Mouse (Mus musculus) lung, embryonic 14.5 days (tissue): ENCODE results near the gene Llph. TPM values are rescaled to one million over a fixed set of nuclear protein-coding genes. Genes with fewer than 3 reads are reported as not detected.
A peak's percentile ranks its signal among the peaks of the same experiment; 100 is the strongest.

Experiments
- ATAC-seq: fragments of 200-750 bp; cut with Nextera tagmentation; 2 replicates; pipeline ENCODE4 v1.8.0; 2017; ENCODE audit warnings: mild to moderate bottlenecking, moderate TSS enrichment, moderate library complexity; ENCODE audit not compliant: insufficient read depth
- DNase-seq: peaks from one replicate; pipeline ENCODE4 v3.0.0-alpha.2; 2015
- H3K27ac ChIP-seq: fragments of 300-500 bp; sonication (generic); 2 replicates; pipeline ENCODE4 v1.5.1; 2014; ENCODE audit warnings: low read depth, mild to moderate bottlenecking, moderate library complexity
- H3K27me3 ChIP-seq: fragments of 300-500 bp; sonication (generic); 2 replicates; pipeline ENCODE4 v1.6.1; 2014; ENCODE audit warnings: low read length, control low read depth; ENCODE audit not compliant: insufficient read depth
- H3K36me3 ChIP-seq: fragments of 300-500 bp; sonication (generic); 2 replicates; pipeline ENCODE4 v1.6.1; 2014; ENCODE audit warnings: control low read depth; ENCODE audit not compliant: insufficient read depth
- H3K4me1 ChIP-seq: fragments of 300-500 bp; sonication (generic); 2 replicates; pipeline ENCODE4 v1.6.1; 2014; ENCODE audit warnings: antibody characterized with exemption, control low read depth; ENCODE audit not compliant: insufficient read depth
- H3K4me2 ChIP-seq: fragments of 300-500 bp; sonication (generic); 2 replicates; pipeline ENCODE4 v1.6.1; 2014; ENCODE audit warnings: mild to moderate bottlenecking
- H3K4me3 ChIP-seq: fragments of 300-500 bp; sonication (generic); 2 replicates; pipeline ENCODE4 v1.5.1; 2014; ENCODE audit warnings: low read depth, low read length
- H3K9ac ChIP-seq: fragments of 300-500 bp; sonication (generic); 2 replicates; pipeline ENCODE4 v1.6.1; 2014
- H3K9me3 ChIP-seq: fragments of 300-500 bp; sonication (generic); 2 replicates; pipeline ENCODE4 v1.6.1; 2016; ENCODE audit warnings: low read depth, low read length, control low read depth
- CTCF ChIP-seq: IDR thresholded peaks from 2 replicates; pipeline ENCODE4 v1.5.1; 2016; ENCODE audit warnings: antibody characterized with exemption, low read depth
- WGBS: fragments of 180-500 bp; shearing (Covaris S2); extraction: QIAGEN DNeasy Blood & Tissue Kit; methylation state at CpG from one replicate; pipeline ENCODE4 v1.1.7; 2014; 5-methylcytosine and 5-hydroxymethylcytosine counted together
- polyA plus RNA-seq: library from polyadenylated mRNA; unstranded; fragments of >200 nt; fragmentation: Nextera tagmentation; extraction: Ambion mirVana; gene quantifications from 2 replicates; pipeline ENCODE4 v1.2.1, GENCODE M21; 2014

Llph gene
- polyA plus RNA-seq, 1 experiment from 2014 or later = 58.1 TPM

GRCm38 (mm10) chr10:120192278-120192677 is 34.6 kb upstream of the Llph start:
- 82% methylated on average over 4 of the region's 4 CpGs for WGBS
- Histone ChIP-seq H3K4me1 (no peaks in the 10 kb centered on the region), H3K4me2 (no peak overlapping the region), H3K9me3 (no peaks in the 10 kb centered on the region), H3K9ac (no peak overlapping the region), H3K4me3 (no peak overlapping the region), H3K36me3 (no peaks in the 10 kb centered on the region), H3K27me3 (no peaks in the 10 kb centered on the region), H3K27ac (no peak overlapping the region)
- TF ChIP-seq CTCF = no peak
- ATAC-seq (no peak), DNase-seq (no peak)

GRCm38 (mm10) chr10:120193255-120193654 is 33.6 kb upstream of the Llph start:
- ATAC-seq = no peak
- TF ChIP-seq CTCF = no peak
- H3K9ac ChIP-seq = no peak overlapping the region

GRCm38 (mm10) chr10:120197061-120197835 is 29.6 kb upstream of the Llph start:
- 69% methylated on average over 14 of the region's 14 CpGs for WGBS
- Histone ChIP-seq H3K9me3 (no peaks in the 10 kb centered on the region), H3K4me1 (no peaks in the 10 kb centered on the region), H3K9ac (no peak overlapping the region), H3K4me3 (no peak overlapping the region), H3K27ac (no peak overlapping the region), H3K4me2 (no peak overlapping the region), H3K36me3 (no peaks in the 10 kb centered on the region), H3K27me3 (peaks cover 9% of the 10 kb centered on the region; the same call in 1 of the 2 replicates)
- DNase-seq (no peak), ATAC-seq (no peak)
- TF ChIP-seq CTCF = no peak

More at GRCm38 (mm10) chr10:120193255-120193654, 33.6 kb upstream of the Llph start:
- no peak for DNase-seq
- no peaks in the 10 kb centered on the region for H3K36me3 ChIP-seq
- 91% methylated on average over 8 of the region's 8 CpGs for WGBS
- H3K27ac ChIP-seq = no peak overlapping the region
- no peaks in the 10 kb centered on the region for H3K4me1 ChIP-seq
- no peaks in the 10 kb centered on the region for H3K9me3 ChIP-seq
- H3K4me2 ChIP-seq = no peak overlapping the region
- H3K27me3 ChIP-seq = no peaks in the 10 kb centered on the region
- no peak overlapping the region for H3K4me3 ChIP-seq

GRCm38 (mm10) chr10:120201131-120201921 is 25.5 kb upstream of the Llph start, which contains the start of gene Tmbim4:
Gene Tmbim4 (plus strand): TSS chr10:120201590.
- 1% methylated on average over 65 of the region's 65 CpGs for WGBS
- H3K36me3 ChIP-seq = no peaks in the 10 kb centered on the region
- ATAC-seq = peak; percentile 84

GRCm38 (mm10) chr10:120201961-120202402 is 24.9 kb upstream of the Llph start, which contains the start of gene Irak3:
Gene Irak3 (minus strand): TSS chr10:120202130.
- Histone ChIP-seq H3K4me1 (no peaks in the 10 kb centered on the region), H3K27me3 (peaks cover 9% of the 10 kb centered on the region; the same call in 1 of the 2 replicates), H3K27ac (no peak within 1 kb of the TSS), H3K36me3 (no peaks in the 10 kb centered on the region), H3K9me3 (no peaks in the 10 kb centered on the region), H3K4me2 (peak within 1 kb of the TSS; percentile 92), H3K9ac (peak within 1 kb of the TSS; percentile 52), H3K4me3 (peak within 1 kb of the TSS; percentile 54)
- ATAC-seq (peak; percentile 50; the same call in 1 of the 2 replicates), DNase-seq (peak; percentile 91)
- peak; percentile 96 for TF ChIP-seq CTCF
- 3% methylated on average over 13 of the region's 13 CpGs for WGBS

More at GRCm38 (mm10) chr10:120201131-120201921, 25.5 kb upstream of the Llph start, which contains the start of gene Tmbim4:
- peak within 1 kb of the TSS; percentile 52 for H3K9ac ChIP-seq
- peaks cover 9% of the 10 kb centered on the region; the same call in 1 of the 2 replicates for H3K27me3 ChIP-seq
- no peak for TF ChIP-seq CTCF
- no peak within 1 kb of the TSS for H3K27ac ChIP-seq
- peak within 1 kb of the TSS; percentile 54 for H3K4me3 ChIP-seq
- no peaks in the 10 kb centered on the region for H3K9me3 ChIP-seq
- peak within 1 kb of the TSS; percentile 92 for H3K4me2 ChIP-seq
- H3K4me1 ChIP-seq = no peaks in the 10 kb centered on the region
- DNase-seq = peak; percentile 67

- Histone ChIP-seq H3K4me3 (no peak overlapping the region), H3K4me1 (no peaks in the 10 kb centered on the region), H3K27me3 (peaks cover 9% of the 10 kb centered on the region; the same call in 1 of the 2 replicates), H3K9ac (no peak overlapping the region), H3K4me2 (no peak overlapping the region), H3K36me3 (no peaks in the 10 kb centered on the region), H3K9me3 (no peaks in the 10 kb centered on the region), H3K27ac (no peak overlapping the region)
- no peak for TF ChIP-seq CTCF
- peak; percentile 2; the same call in 1 of the 2 replicates for ATAC-seq
- WGBS = 63% methylated on average over 16 of the region's 16 CpGs
- DNase-seq = no peak
These were observed 24.2 kb upstream of the Llph start for GRCm38 (mm10) chr10:120202467-120203250.
